Mouse (Mus musculus) brain, embryonic 14.5 days (tissue): Measurements from ENCODE around the gene Gm28372. TPM values are rescaled to one million over a fixed set of nuclear protein-coding genes. Genes with fewer than 3 reads are reported as not detected.

Experiments
- DNase-seq: peaks from one replicate; pipeline ENCODE4 v3.0.0-alpha.2; 2011; ENCODE audit warnings: low read depth
- CTCF ChIP-seq: fragments of 200-500 bp; IDR thresholded peaks from 2 replicates; pipeline ENCODE4 v1.5.1; 2012; ENCODE audit warnings: inconsistent platforms, mild to moderate bottlenecking, moderate library complexity, borderline replicate concordance; ENCODE audit not compliant: insufficient read depth, insufficient read length; ENCODE audit errors: extremely low read depth
- POLR2A ChIP-seq: fragments of 200-500 bp; IDR thresholded peaks from 2 replicates; pipeline ENCODE4 v1.6.1; 2012; ENCODE audit warnings: mild to moderate bottlenecking, inconsistent platforms, borderline replicate concordance; ENCODE audit not compliant: poor library complexity, insufficient read depth, insufficient read length, severe bottlenecking; ENCODE audit errors: extremely low read depth
- polyA plus RNA-seq: library from polyadenylated mRNA; depleted of rRNA; stranded (reverse); fragments of >200 nt; gene quantifications from 2 replicates; pipeline ENCODE4 v1.2.3, GENCODE M21; 2012

Gene Gm28372
- polyA plus RNA-seq, 1 experiment = not detected

- TF ChIP-seq CTCF = no peak
- TF ChIP-seq POLR2A = no peak
- DNase-seq = no peak
These were observed 17.0 kb downstream of the Gm28372 start for GRCm38 (mm10) chr2:130421781-130422620.

DNA sequence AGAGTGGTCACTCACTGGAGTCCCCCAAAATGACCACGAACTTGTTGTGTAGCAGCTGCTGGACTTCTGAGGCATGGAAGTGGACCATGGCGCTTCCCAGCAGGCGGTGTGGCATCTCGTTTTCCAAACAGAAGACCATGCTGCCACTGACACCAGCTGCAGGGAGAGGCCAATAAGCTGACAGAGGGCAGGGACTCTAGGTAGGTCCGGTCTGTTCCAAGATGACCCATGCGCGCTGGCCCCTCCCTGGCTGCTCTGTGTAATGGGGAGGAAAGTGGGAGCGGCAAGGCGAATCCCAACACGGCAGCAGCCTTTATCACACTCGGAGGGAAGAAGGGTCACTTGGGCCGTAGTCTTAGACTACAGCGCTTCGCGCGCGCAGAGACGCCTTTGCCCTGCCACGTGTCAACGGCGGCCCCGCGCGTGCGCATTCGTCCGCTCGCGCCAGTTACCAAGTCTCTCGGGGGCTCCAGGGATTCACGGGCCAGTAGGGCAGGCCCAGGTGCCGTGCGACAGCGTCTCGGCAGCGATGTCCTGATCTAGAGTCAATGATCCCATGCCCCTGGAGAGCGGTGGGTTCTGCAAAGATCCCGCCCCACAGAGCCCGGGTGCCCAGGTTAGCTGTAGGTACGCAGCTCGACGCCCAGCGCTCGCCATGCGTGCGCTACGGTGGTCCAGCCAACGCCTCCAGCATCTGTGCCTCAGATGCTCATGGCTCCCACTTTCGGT, 18.5 kb downstream of the Gm28372 start:
- DNase-seq = peak; percentile 92
- TF ChIP-seq CTCF (no peak), POLR2A (peak; percentile 51; the same call in 1 of the 2 replicates)

DNA sequence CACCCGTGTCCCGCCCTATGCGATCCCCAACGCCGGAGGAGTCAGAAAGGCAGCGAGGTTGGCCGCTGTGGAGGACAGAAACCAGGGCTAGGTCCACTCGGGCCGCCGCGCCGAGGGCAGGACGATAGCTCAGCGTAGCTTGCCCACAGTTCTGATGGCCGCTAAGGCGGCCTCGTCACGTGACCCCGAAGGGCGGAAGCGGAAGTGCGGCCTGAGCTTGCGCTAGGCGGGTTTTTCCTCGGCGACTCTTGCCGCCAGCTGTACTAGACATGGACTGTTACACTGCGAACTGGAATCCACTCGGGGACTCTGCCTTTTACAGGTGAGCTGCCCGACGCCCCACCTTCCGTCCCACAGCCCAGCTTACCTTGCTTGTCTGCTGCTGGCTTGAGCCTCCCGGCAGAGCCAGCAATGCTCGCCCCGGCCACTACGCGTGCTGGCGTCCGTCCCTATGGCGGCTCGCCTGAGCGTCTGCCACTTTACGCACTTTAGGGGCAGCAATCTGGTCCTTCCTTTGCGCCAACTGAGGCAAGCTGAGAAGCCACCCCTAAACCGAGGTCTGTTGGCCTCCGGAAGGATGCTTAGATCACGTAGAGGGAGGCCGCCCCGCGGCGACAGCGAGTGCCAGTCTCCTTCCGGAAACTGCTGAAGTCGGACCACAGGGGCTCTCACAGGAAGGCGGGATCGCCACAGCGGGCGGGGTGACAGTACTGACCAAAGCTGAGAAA, 19.3 kb downstream of the Gm28372 start, which contains the start of the genes Vps16 and Pced1a:
Gene Vps16 (plus strand): TSS at position 214 of the 728 bp plus-strand sequence.
Gene Pced1a (minus strand): TSS at position 576 of the 728 bp plus-strand sequence.
- TF ChIP-seq CTCF (peak; percentile 60), POLR2A (no peak; the same call in 1 of the 2 replicates)
- DNase-seq = peak; percentile 97

DNA sequence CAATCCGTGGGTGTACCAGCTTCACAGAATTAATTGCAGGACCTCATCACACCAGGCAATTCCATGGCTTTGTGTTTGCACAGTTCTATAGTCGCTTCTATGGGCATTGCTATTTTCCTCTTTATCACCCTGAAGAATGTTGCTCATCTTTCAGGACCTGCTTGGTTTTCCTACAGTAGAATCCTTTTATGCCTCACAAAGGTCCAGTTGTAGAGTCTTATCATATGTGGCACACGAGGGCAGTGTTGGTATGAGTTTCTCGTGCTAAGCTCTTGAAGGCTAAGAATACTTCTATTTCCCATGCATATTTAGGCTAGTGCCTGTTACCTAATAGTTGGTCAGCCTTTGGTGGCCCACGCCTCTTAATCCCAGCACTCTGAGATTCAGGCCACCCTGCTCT, 20.1 kb downstream of the Gm28372 start:
- no peak for TF ChIP-seq CTCF
- no peak for TF ChIP-seq POLR2A
- DNase-seq = peak; percentile 62

- DNase-seq = no peak
- TF ChIP-seq POLR2A = no peak
- TF ChIP-seq CTCF = no peak
These were observed 24.8 kb downstream of the Gm28372 start for GRCm38 (mm10) chr2:130429851-130430250.

- no peak for DNase-seq
- TF ChIP-seq POLR2A (no peak), CTCF (no peak)
These were observed 25.4 kb downstream of the Gm28372 start for GRCm38 (mm10) chr2:130430484-130430883.

- TF ChIP-seq CTCF (no peak), POLR2A (no peak)
- DNase-seq = peak; percentile 15
These were observed 27.1 kb downstream of the Gm28372 start for GRCm38 (mm10) chr2:130432157-130432556.

DNA sequence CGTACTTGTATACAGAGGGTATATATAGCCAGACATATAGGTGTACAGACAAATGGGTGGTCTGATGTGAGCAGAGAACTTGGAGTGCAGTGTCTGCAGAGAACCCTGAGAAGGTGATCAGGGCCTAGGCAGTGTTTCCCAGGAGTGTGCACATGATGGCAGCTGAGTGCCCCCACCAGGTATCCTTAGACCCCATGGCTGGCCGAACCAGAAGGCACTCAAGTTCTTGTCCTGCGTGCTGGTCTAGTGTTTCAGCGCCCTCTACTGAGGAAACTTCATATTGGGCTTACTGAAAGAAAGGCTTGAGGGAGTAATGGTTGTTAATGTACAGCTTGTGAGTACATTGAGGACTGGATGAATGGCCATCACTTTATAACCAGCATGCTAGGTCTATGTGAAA, 28.1 kb downstream of the Gm28372 start:
- TF ChIP-seq CTCF = peak; percentile 70; the same call in 1 of the 2 replicates
- TF ChIP-seq POLR2A = no peak
- DNase-seq = peak; percentile 79

- DNase-seq = no peak
- TF ChIP-seq CTCF (no peak), POLR2A (no peak)
These were observed 31.7 kb downstream of the Gm28372 start for GRCm38 (mm10) chr2:130436769-130437168.

DNA sequence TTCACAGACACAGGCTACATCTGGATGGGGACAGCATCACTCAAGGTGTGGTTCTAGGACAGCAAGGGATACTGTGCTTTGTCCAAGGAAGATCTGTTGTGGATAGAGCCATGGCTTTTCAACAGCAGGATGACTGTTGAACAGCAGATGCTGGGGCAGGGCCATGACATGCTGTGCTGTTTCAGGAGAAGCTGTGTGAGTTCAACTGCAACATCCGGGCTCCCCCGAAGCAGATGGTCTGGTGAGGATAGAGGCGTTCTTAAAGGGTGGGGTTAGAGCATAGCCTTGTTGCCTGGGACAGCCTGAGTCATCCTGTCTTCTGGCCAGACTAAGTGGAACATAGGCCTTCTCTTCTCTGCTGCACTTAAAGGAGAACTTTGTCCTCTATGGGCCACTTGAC, 33.8 kb downstream of the Gm28372 start:
- no peak for TF ChIP-seq POLR2A
- no peak for TF ChIP-seq CTCF
- no peak for DNase-seq

DNA sequence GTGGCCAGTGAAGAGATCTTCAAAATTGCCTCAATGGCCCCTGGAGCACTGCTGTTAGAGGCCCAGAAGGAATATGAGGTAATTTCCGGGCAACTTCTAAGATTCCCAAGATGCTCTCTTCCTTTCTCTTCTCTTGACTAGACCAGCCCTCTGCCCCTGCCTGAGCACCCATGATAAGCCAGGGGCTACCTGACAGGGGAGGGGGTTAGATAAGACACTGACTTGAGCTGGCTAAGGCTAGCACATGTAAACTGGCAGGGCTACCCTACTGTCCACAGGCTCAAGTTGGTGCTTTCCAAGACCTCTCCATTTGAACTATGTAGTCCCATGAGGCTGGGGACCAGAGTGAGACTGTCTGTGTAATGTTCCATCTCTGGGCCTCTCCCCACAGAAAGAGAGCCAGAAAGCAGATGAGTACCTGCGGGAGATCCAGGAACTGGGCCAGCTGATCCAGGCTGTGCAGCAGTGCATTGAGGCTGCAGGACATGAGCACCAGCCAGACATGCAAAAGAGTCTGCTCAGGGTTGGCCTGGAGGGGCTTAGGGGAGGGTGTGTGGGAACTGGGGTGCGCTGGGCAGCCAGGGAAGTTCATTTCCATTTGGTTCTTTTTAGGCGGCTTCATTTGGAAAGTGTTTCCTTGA, 34.9 kb downstream of the Gm28372 start:
- TF ChIP-seq CTCF (no peak), POLR2A (no peak)

GRCm38 (mm10) chr2:130442162-130442561, 37.1 kb downstream of the Gm28372 start:
- DNase-seq = no peak
- TF ChIP-seq POLR2A = no peak
- no peak for TF ChIP-seq CTCF

More for the DNA sequence above, 34.9 kb downstream of the Gm28372 start:
- no peak for DNase-seq
